Mouse (Mus musculus) layer of hippocampus, postnatal 10 days (tissue): Measurements from ENCODE around the gene Hoxc11. TPM values are rescaled to one million over a fixed set of nuclear protein-coding genes. Genes with fewer than 3 reads are reported as not detected.

Experiments used
- DNase-seq, 2 experiments: peaks; one replicate each; pipeline ENCODE4 v3.0.0; 2021; ENCODE audit warnings: low spot score in 2 of 2
- long read RNA-seq: library from polyadenylated mRNA; stranded (forward); transcript quantifications from one replicate; pipeline ENCODE4 v2.0.0, GENCODE M21; 2023
- total RNA-seq, 2 experiments: library from RNA; stranded (reverse); gene quantifications; 2 replicates each; pipeline ENCODE4 v1.2.3; 2021

Hoxc11 gene
- not detected for total RNA-seq
- long read RNA-seq: 0 reads

DNA sequence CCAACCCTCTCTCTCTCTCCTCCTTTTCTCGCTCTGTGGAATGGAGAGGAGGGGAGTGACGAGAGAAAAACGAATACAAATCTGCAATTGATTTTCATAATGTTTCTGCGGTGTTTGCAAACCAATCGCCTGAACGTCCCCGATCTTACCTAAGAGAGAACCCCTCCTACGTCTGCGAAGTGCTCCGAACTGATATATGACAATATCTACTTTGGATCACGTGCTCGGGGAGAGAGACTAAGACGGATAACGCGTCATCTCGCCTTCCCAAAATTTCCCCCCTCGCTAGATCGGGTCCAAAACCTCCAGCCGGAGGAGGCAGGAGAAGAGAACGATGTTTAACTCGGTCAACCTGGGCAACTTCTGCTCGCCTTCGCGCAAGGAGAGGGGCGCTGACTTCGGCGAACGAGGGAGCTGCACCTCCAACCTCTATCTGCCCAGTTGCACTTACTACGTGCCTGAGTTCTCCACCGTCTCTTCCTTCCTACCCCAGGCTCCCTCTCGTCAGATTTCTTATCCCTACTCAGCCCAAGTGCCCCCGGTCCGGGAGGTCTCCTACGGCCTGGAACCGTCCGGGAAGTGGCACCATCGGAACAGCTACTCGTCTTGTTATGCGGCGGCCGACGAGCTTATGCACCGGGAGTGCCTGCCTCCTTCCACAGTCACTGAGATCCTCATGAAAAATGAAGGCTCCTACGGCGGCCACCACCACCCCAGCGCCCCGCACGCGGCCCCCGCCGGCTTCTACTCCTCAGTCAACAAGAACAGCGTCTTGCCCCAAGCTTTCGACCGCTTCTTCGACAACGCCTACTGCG is at the start of gene Hoxc11:
Gene Hoxc11 (plus strand): TSS at position 236 of the 815 bp plus-strand sequence.
- no peak for DNase-seq

GRCm38 (mm10) chr15:102904946-102905345 is 49.3 kb upstream of the Hoxc11 start:
- DNase-seq: no peak

DNA sequence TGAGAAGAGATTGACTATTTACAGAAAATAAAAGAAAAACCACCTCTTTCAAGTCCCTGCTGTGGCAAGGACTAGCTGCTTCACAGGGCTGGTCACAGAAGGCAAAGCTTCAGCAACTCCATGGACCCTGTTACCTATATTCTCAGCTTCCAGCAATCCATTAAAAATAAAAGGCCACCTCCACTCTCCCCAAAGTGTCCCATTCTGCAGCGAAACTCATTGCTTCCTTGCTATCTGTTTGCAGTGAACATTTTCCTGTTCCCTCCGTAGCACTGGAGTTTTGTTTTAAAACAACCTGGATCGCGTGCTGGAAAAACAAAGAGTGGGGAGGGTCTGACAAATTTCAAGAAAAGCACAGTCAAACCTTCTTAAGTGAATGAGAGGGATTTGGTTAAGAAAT is 44.7 kb upstream of the Hoxc11 start:
- no peak for DNase-seq

DNA sequence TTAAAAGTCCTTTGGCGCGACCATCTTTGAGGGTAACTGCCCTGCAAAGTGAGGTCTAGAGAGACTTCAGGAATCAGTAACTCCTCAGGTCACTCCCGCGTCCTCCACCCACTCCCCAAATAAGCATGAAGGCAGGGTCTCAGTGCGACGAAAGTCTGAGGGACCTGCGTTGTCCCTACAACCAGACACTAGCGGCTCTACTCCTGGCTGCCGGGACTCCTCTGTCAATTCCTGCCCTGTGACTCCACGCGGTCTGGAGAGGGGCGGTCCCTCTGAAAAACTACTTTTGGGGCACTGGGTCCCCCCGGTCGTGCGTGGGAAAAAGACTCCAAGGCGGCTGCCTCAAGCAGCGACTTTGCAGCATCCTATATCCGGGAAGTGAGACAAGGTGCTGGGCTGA is 44.2 kb upstream of the Hoxc11 start:
- no peak for DNase-seq

GRCm38 (mm10) chr15:102910496-102911095 is 43.6 kb upstream of the Hoxc11 start:
- DNase-seq: no peak

DNA sequence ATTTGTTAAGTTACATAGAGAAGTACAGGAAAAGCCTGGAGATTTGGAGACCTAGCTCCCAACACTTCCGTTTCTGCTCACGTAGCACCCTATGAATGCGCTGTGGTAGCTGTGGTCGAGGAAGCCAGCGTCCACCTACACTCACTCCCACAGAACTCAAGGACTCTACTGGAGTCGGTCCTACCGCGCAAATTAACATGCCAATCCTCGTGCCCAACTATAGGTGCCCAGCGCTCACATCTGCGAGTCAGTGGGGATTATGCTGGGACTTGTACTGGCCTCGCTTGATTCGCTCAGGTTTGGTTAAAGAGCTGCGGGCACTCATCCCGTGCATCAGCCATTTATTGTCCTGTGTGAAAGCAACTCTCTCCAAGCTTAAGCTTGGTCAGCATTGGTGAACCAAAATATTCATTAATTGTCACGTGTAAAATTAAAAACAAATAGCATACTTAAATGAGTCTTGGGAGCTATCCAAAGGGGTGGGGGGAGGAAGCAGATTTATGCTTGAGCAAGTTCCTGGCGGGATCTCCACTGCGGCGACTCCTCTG is 41.1 kb upstream of the Hoxc11 start:
- no peak for DNase-seq

DNA sequence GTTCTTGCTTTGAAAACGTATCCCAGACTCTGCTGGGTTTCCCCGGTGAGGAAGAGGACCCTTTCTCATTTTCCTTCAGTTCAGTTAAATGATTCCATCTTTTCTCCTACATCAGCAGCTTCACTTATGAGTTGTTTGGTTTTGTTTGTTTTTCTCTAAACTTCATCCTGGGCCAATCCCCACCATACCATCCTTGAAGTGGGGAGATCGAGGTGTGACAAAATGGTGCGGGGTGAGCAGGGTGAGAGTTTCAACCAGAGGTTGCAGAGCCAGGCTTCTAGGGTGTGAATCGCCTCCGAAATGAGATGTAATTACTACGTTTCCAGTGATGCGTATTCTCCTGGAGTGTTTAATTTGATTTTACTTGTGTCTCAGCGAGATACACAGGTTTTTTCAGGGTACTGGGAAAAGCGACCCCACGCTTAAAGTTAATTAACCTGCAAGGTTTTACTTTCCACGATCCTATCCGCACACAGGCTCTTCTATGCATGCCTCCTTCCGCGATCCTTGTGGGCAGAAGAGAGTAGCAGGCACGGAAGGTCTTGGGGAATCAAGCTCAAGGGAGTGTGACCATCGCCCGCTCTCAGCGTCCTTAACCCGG is 36.2 kb upstream of the Hoxc11 start:
- no peak for DNase-seq

DNA sequence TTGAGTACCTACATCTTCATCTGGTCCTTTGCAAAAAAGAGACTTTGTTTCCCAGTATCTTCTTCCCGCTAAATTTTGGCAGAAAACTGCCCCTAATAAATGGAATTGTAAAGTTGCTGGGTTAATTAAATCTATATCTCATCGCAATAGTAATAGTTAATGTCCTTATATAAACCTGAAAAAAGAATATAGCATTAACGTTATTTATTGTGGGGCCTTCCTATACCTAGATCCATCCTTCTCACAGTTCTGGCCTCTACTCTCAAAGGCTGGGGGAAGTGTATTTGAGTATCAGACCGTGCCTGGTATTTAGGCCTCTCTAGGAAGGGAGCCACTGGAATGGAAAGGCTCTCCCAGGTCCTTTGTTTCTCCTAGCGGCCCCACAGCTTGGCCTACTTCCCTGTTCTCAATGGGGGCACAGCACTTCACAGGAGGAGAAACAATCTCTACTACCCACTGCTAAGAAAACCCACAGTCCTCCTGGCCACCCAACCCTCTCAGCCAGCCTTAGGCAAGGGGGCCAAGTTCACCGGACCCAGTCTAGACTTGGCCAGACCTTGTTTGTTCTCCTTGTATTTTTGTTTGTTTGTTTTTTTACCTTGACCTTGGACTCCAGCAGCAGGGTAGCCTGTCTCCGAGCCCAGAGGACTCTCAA is 35.5 kb upstream of the Hoxc11 start:
- DNase-seq: no peak

DNA sequence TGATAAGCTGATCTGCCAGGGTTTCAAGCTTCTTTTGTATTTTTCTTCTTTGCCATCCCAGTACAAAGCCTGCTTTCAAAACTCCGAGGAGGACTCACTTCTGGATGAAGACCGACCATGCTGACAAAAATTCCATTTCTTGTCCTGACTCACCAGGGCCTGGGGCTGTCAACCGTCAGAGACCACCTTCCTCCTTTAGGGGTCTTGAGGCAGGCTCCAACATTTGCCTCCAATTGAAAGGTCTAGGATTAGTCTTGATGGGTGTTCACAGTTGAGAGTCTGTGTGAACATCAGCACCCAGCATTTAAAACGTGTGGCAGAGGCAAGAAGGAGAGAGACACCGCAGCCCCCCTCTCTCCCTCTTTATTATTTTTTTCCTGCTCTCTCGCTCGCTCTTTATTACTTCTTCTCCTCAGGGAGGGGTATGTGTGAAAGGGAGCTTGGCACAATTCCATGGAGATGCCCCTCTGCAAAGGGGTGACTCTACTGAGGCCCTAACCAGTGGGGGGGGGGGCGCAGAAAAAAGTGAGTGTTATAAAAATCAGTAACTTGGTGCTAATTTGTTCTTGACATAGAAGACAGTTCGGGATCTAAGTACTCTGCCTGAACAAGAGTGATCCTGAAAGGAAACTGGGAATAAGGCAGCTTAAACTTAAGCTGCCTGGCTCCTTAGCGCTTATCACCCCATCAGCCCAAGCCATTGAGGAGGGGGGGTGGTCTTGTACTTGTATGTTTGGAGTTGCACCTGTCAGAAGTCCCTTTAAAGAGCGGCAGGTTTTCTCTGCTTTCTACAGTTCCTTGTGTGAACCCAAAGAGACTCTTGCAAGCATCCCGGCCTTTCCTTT is 34.7 kb upstream of the Hoxc11 start:
- no peak for DNase-seq

- DNase-seq: no peak
These were observed 33.6 kb upstream of the Hoxc11 start for GRCm38 (mm10) chr15:102920619-102921018.

GRCm38 (mm10) chr15:102921053-102922011 is 32.9 kb upstream of the Hoxc11 start, which contains the start of gene Hoxc13:
Gene Hoxc13 (plus strand): TSS chr15:102921103.
- DNase-seq: no peak

DNA sequence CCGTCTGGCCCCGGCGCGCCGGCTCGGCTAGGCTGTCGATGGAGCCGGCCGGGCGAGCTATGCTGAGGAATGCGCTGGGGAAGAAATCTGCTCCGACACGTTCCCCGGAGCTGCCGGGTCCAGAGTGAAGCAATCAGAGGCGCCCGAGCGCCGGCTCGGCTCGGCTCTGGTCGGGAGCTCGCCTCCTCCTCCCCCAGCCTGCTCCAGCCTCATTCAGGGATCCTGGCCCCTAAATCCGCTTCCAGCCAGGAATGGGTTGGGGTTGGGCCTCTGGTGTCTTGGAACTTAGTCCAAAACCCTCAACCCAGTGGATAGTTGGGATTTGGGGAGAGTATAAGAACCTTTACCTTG is 32.2 kb upstream of the Hoxc11 start:
- no peak for DNase-seq

- DNase-seq: no peak
These were observed 31.4 kb upstream of the Hoxc11 start for GRCm38 (mm10) chr15:102922636-102923500.

DNA sequence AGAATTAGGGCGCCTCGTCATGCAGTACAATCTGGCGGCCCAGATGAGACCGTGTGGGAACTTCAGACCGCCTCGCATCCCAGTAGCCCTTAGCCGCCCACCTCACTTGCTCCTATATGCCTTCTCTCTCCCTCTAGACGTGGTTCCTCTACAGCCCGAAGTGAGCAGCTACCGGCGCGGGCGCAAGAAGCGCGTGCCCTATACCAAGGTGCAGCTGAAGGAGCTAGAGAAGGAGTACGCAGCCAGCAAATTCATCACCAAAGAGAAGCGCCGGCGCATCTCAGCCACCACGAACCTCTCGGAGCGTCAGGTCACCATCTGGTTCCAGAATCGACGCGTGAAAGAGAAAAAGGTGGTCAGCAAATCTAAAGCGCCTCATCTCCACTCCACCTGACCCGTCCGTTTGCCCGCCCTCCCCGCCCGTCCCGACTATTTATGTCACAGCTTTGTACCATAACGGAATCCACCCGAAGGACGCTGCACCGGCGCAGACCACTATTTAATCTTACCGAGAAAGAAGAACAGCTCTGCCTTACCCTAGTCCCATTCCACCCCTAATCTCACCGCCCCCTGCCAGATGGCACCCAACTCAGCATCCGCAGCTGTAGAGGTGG is 27.1 kb upstream of the Hoxc11 start:
- no peak for DNase-seq

DNA sequence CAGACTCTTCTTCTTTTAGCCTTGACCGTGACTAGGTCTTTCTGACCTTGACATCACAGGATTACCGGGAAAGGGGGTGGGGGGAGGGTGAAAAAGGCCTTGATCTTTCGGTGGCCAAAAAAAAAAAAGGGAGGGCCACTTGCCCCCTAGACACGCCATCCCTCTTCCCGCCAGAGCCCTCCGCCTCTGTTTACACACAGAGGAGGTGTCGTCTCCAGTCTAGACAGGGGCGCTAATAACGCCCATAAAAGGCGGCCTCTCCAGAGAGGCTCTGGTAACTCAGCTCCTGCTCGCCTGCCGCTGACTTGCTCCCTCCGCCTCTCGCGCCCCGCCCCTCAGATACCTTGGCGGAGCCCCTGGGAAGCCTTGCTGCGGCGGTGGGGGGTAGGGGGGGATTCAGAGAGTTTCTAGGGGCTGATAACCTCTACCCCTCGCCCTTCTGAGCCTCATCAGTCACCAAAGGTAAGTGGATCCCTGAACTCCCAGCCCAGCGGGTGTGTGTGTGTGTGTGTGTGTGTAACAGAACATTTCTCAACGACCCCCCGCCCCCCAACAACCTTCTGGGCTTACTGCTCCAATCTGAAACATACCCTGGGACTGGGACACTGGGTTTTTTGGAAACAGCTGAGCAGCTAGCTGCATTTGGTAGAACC is 22.4 kb upstream of the Hoxc11 start:
- no peak for DNase-seq

GRCm38 (mm10) chr15:102934438-102934837 is 19.8 kb upstream of the Hoxc11 start:
- DNase-seq: no peak

DNA sequence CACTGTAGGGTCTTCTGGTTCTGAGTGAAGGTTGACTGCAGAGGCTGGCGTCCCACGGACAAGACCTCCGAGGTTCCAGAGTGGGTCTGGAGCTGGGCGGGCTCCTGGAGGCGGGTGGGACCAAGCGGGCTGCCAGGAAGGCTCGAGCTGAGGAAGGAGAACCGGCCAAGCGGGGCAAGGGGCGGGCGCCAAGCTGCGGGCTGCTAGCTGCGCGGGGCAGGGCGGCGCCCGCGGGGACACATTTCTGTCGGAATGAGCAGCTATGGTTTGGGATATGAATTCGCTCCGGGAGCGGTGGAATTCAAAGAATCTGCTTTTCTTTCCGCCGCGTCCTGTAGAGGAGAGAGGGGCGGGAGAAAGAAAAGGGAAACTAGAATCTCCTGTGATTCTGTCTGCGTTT is 19.3 kb upstream of the Hoxc11 start:
- DNase-seq: no peak
